Mouse (Mus musculus): ENCODE results near the gene Amhr2. TPM values are rescaled to one million over a fixed set of nuclear protein-coding genes. Genes with fewer than 3 reads are reported as not detected.

Gene Amhr2
- polyA plus RNA-seq, 1 experiment = 3.2 TPM

GRCm38 (mm10) chr15:102483136-102483535 is 38.0 kb downstream of the Amhr2 start:
- Histone ChIP-seq H3K27me3 (ENCODE audit: control insufficient read depth, insufficient read depth, low read length) (no peaks in the 10 kb centered on the region), H3K4me3 (replicated peaks; ENCODE audit: insufficient read depth, low read depth, low read length) (no peak overlapping the region), H3K4me1 (ENCODE audit: control insufficient read depth, insufficient read depth, low read length) (no peaks in the 10 kb centered on the region; the same call in 1 of the 2 replicates), H3K27ac (ENCODE audit: insufficient read depth, low read length) (no peak overlapping the region)
- 72% methylated on average over 3 of the region's 3 CpGs for WGBS
- no peak for DNase-seq
- TF ChIP-seq POLR2A (IDR thresholded peaks at IDR 0.05; ENCODE audit: borderline replicate concordance, insufficient read depth, low read length) = no peak
- no peak for TF ChIP-seq CTCF (IDR thresholded peaks at IDR 0.05; ENCODE audit: borderline replicate concordance, insufficient read depth, low read depth, low read length)

DNA sequence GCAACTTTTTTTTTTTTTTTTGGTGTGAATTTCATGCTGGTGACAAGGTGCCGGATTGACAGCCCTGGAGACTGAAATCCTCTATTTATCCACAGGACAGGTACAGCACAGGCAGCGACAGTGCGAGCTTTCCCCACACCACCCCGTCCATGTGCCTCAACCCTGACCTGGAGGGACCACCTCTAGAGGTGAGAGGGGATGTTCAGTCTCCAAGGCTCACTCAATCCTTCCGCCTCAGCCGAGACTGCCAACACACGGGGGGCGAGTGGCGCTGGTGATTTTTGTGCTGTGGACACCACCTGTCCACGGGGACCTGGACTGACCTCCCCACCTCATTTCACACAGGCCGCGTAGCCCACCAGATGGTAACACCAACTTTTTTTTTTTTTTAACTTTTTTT is 40.7 kb downstream of the Amhr2 start:
- Histone ChIP-seq H3K27me3 (ENCODE audit: control insufficient read depth, insufficient read depth, low read length) (no peaks in the 10 kb centered on the region), H3K4me1 (ENCODE audit: control insufficient read depth, insufficient read depth, low read length) (no peaks in the 10 kb centered on the region; the same call in 1 of the 2 replicates), H3K4me3 (replicated peaks; ENCODE audit: insufficient read depth, low read depth, low read length) (no peak overlapping the region), H3K27ac (ENCODE audit: insufficient read depth, low read length) (no peak overlapping the region)
- 64% methylated on average over 12 of the region's 12 CpGs for WGBS
- TF ChIP-seq POLR2A (IDR thresholded peaks at IDR 0.05; ENCODE audit: borderline replicate concordance, insufficient read depth, low read length) (no peak), CTCF (IDR thresholded peaks at IDR 0.05; ENCODE audit: borderline replicate concordance, insufficient read depth, low read depth, low read length) (no peak)
- no peak for DNase-seq

GRCm38 (mm10) chr15:102487664-102488063 is 42.5 kb downstream of the Amhr2 start:
- 85% methylated on average over 1 of the region's 1 CpGs for WGBS
- DNase-seq = no peak
- no peak overlapping the region for H3K27ac ChIP-seq (ENCODE audit: insufficient read depth, low read length)
- no peaks in the 10 kb centered on the region for H3K27me3 ChIP-seq (ENCODE audit: control insufficient read depth, insufficient read depth, low read length)
- H3K4me3 ChIP-seq (replicated peaks; ENCODE audit: insufficient read depth, low read depth, low read length) = no peak overlapping the region
- no peaks in the 10 kb centered on the region; the same call in 1 of the 2 replicates for H3K4me1 ChIP-seq (ENCODE audit: control insufficient read depth, insufficient read depth, low read length)
- TF ChIP-seq CTCF (IDR thresholded peaks at IDR 0.05; ENCODE audit: borderline replicate concordance, insufficient read depth, low read depth, low read length) = no peak
- TF ChIP-seq POLR2A (IDR thresholded peaks at IDR 0.05; ENCODE audit: borderline replicate concordance, insufficient read depth, low read length) = no peak

GRCm38 (mm10) chr15:102498322-102498721 is 53.2 kb downstream of the Amhr2 start:
- WGBS = 45% methylated on average over 3 of the region's 3 CpGs
- no peak for TF ChIP-seq CTCF (IDR thresholded peaks at IDR 0.05; ENCODE audit: borderline replicate concordance, insufficient read depth, low read depth, low read length)
- TF ChIP-seq POLR2A (IDR thresholded peaks at IDR 0.05; ENCODE audit: borderline replicate concordance, insufficient read depth, low read length) = no peak

DNA sequence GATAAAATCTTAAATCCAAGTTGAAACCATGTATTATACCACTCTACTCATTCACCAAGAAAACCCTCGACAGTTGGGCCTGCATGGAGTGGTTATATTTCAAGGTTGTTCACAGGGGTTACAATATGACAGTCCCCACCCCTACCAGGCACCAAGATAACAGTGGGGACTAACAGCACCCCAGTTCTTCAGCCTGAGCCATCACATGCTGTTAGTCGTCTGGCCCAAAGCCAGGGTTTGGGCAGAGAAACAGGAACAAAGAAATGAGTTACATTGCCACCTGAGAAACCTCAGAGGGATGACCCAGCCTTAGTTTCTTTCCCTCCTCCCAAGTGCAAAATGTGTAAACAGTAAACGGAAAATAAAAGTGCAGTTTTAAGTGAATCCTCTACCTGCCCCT is 54.2 kb downstream of the Amhr2 start:
- Histone ChIP-seq H3K4me1 (ENCODE audit: control insufficient read depth, insufficient read depth, low read length) (no peaks in the 10 kb centered on the region; the same call in none of the 2 replicates), H3K27me3 (ENCODE audit: control insufficient read depth, insufficient read depth, low read length) (no peaks in the 10 kb centered on the region), H3K4me3 (replicated peaks; ENCODE audit: insufficient read depth, low read depth, low read length) (no peak overlapping the region), H3K27ac (ENCODE audit: insufficient read depth, low read length) (no peak overlapping the region)
- WGBS = 40% methylated on average over 3 of the region's 3 CpGs
- TF ChIP-seq CTCF (IDR thresholded peaks at IDR 0.05; ENCODE audit: borderline replicate concordance, insufficient read depth, low read depth, low read length) (no peak), POLR2A (IDR thresholded peaks at IDR 0.05; ENCODE audit: borderline replicate concordance, insufficient read depth, low read length) (no peak)
- DNase-seq = no peak

More at GRCm38 (mm10) chr15:102498322-102498721, 53.2 kb downstream of the Amhr2 start:
- H3K4me1 ChIP-seq (ENCODE audit: control insufficient read depth, insufficient read depth, low read length) = peaks cover 3% of the 10 kb centered on the region
- no peak for DNase-seq
- H3K4me3 ChIP-seq (replicated peaks; ENCODE audit: insufficient read depth, low read depth, low read length) = no peak overlapping the region
- no peak overlapping the region for H3K27ac ChIP-seq (ENCODE audit: insufficient read depth, low read length)
- H3K27me3 ChIP-seq (ENCODE audit: control insufficient read depth, insufficient read depth, low read length) = no peaks in the 10 kb centered on the region

DNA sequence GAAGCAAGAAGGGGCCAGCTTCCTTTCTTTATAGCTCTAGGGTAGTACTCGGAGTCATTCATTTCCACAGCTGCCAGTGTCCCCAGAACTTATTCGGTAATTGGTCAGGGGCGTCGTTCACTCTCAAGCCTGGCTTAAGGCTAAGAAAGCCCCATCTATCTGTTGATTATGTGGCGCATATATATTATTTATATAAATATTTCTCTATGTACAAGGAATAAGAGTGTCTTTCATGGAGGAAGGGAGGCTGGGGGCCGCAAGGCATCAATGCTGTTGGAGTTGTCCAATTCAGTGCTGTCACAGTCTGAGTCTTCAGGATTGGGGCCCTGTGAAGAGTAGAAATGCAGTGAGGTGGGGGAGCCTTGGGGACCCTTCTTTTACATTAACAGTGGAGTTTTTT is 54.7 kb downstream of the Amhr2 start:
- TF ChIP-seq CTCF (IDR thresholded peaks at IDR 0.05; ENCODE audit: borderline replicate concordance, insufficient read depth, low read depth, low read length) (no peak), POLR2A (IDR thresholded peaks at IDR 0.05; ENCODE audit: borderline replicate concordance, insufficient read depth, low read length) (no peak)
- Histone ChIP-seq H3K27me3 (ENCODE audit: control insufficient read depth, insufficient read depth, low read length) (no peaks in the 10 kb centered on the region), H3K27ac (ENCODE audit: insufficient read depth, low read length) (no peak overlapping the region), H3K4me3 (replicated peaks; ENCODE audit: insufficient read depth, low read depth, low read length) (no peak overlapping the region), H3K4me1 (ENCODE audit: control insufficient read depth, insufficient read depth, low read length) (no peaks in the 10 kb centered on the region; the same call in none of the 2 replicates)
- DNase-seq = no peak
- 79% methylated on average over 6 of the region's 6 CpGs for WGBS

- Histone ChIP-seq H3K27ac (ENCODE audit: insufficient read depth, low read length) (no peak overlapping the region), H3K4me1 (ENCODE audit: control insufficient read depth, insufficient read depth, low read length) (peaks cover 4% of the 10 kb centered on the region), H3K27me3 (ENCODE audit: control insufficient read depth, insufficient read depth, low read length) (no peaks in the 10 kb centered on the region), H3K4me3 (replicated peaks; ENCODE audit: insufficient read depth, low read depth, low read length) (no peak overlapping the region)
- WGBS = 69% methylated on average over 5 of the region's 5 CpGs
- TF ChIP-seq CTCF (IDR thresholded peaks at IDR 0.05; ENCODE audit: borderline replicate concordance, insufficient read depth, low read depth, low read length) (no peak), POLR2A (IDR thresholded peaks at IDR 0.05; ENCODE audit: borderline replicate concordance, insufficient read depth, low read length) (no peak)
- DNase-seq = no peak
Observed at GRCm38 (mm10) chr15:102500479-102500878, 55.3 kb downstream of the Amhr2 start.

DNA sequence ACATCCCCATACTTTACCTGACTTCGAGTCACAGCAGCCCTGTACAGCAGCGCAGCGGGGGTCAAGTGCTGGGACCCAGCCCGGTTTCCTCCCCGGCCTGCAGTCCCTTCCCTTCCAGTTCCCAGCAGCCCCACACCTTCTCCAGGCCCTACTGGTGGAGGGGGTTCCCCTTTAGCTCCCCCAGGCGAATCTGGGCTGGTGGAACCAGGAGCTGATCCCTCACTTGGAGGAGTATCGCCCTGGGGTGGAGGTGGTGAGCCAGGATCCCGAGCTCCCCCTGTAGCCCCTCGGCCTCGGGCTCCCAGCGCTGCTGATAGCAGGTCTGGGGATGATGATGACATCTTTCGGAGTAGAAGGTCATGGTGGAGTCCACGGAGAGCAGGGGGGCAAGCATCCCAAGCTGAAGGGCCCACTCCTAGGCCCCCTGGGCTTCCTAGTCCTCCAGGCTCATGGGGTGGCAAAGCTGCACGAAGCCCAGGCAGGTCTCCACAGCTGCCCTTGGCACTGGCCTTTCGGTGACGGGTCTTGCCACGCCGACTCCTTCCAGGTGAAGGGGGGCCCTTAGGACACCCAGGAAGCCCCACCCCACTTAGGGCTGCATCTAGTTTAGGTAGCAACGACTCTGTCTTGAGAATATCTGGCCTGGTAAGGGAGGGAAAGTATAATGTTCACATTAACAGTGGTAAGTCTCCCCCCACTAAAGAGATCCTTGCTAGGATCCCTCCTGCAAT is 56.1 kb downstream of the Amhr2 start:
- 82% methylated on average over 19 of the region's 19 CpGs for WGBS

More for the DNA sequence above, 56.1 kb downstream of the Amhr2 start:
- peaks cover 6% of the 10 kb centered on the region for H3K4me1 ChIP-seq (ENCODE audit: control insufficient read depth, insufficient read depth, low read length)
- H3K27me3 ChIP-seq (ENCODE audit: control insufficient read depth, insufficient read depth, low read length) = no peaks in the 10 kb centered on the region
- H3K4me3 ChIP-seq (replicated peaks; ENCODE audit: insufficient read depth, low read depth, low read length) = no peak overlapping the region
- TF ChIP-seq CTCF (IDR thresholded peaks at IDR 0.05; ENCODE audit: borderline replicate concordance, insufficient read depth, low read depth, low read length) = no peak
- no peak for TF ChIP-seq POLR2A (IDR thresholded peaks at IDR 0.05; ENCODE audit: borderline replicate concordance, insufficient read depth, low read length)
- H3K27ac ChIP-seq (ENCODE audit: insufficient read depth, low read length) = no peak overlapping the region
- no peak for DNase-seq

All from cerebellum, adult 2 months (tissue).